Mouse (Mus musculus) kidney, adult 2 months (tissue): ENCODE measurements around the gene Dab1. TPM values are rescaled to one million over a fixed set of nuclear protein-coding genes. Genes with fewer than 3 reads are reported as not detected.

ENCODE experiments used
- DNase-seq: peaks from one replicate; pipeline ENCODE4 v3.0.0; 2021
- H3K27ac ChIP-seq: fragments of 200-500 bp; 2 replicates; pipeline ENCODE4 v1.5.1; 2012; ENCODE audit warnings: low read depth, low read length, control low read depth, inconsistent platforms; ENCODE audit not compliant: insufficient read depth
- H3K27me3 ChIP-seq: fragments of 200-500 bp; replicated peaks from 2 replicates; pipeline ENCODE4 v1.6.1; 2012; ENCODE audit warnings: mild to moderate bottlenecking, moderate library complexity, low read length, inconsistent platforms; ENCODE audit not compliant: control insufficient read depth, insufficient read depth
- H3K36me3 ChIP-seq: fragments of 200-500 bp; 2 replicates; pipeline ENCODE4 v1.6.1; 2012; ENCODE audit warnings: mild to moderate bottlenecking, moderate library complexity, low read length, inconsistent platforms; ENCODE audit not compliant: control insufficient read depth, insufficient read depth
- H3K4me1 ChIP-seq: fragments of 200-500 bp; 2 replicates; pipeline ENCODE4 v1.6.1; 2011; ENCODE audit warnings: low read length; ENCODE audit not compliant: control insufficient read depth, insufficient read depth
- H3K4me3 ChIP-seq: fragments of 200-500 bp; 2 replicates; pipeline ENCODE4 v1.5.1; 2011; ENCODE audit warnings: mild to moderate bottlenecking, low read depth, low read length, control low read depth; ENCODE audit not compliant: insufficient read depth
- CTCF ChIP-seq: fragments of 200-500 bp; conservative IDR thresholded peaks from 2 replicates; pipeline ENCODE4 v1.5.1; 2011; ENCODE audit warnings: low read depth, mild to moderate bottlenecking, control low read depth, low read length, moderate library complexity, mixed read lengths; ENCODE audit not compliant: insufficient read depth, insufficient read length
- POLR2A ChIP-seq: fragments of 200-500 bp; IDR thresholded peaks from one replicate; pipeline ENCODE4 v1.6.1; 2011; ENCODE audit warnings: low read depth, low read length, control low read depth
- WGBS: fragments of 180-500 bp; shearing (Covaris S2); methylation state at CpG from one replicate; pipeline ENCODE4 v1.1.7; 2018; 5-methylcytosine and 5-hydroxymethylcytosine counted together
- polyA plus RNA-seq: library from polyadenylated mRNA; depleted of rRNA; stranded (reverse); fragments of >200 nt; gene quantifications from 2 replicates; pipeline ENCODE4 v1.2.3, GENCODE M21; 2012

The Dab1 gene
- polyA plus RNA-seq, 1 experiment, result 3.3 TPM

- Histone ChIP-seq H3K4me3 (no peak overlapping the region), H3K36me3 (no peaks in the 10 kb centered on the region), H3K27me3 (no peaks in the 10 kb centered on the region), H3K4me1 (no peaks in the 10 kb centered on the region), H3K27ac (no peak overlapping the region)
- DNase-seq, result no peak
- WGBS, result 94% methylated on average over 1 of the region's 1 CpGs
- TF ChIP-seq POLR2A, result no peak
- TF ChIP-seq CTCF, result no peak
Measured at GRCm38 (mm10) chr4:104497221-104497620, 878.1 kb downstream of the Dab1 start.

GRCm38 (mm10) chr4:104500112-104500511 lies 881.0 kb downstream of the Dab1 start:
- DNase-seq, result no peak
- no peak for TF ChIP-seq CTCF
- TF ChIP-seq POLR2A, result no peak
- H3K4me3 ChIP-seq, result no peak overlapping the region
- no peaks in the 10 kb centered on the region for H3K36me3 ChIP-seq
- no peaks in the 10 kb centered on the region for H3K27me3 ChIP-seq
- H3K27ac ChIP-seq, result no peak overlapping the region
- H3K4me1 ChIP-seq, result no peaks in the 10 kb centered on the region
- 96% methylated on average over 2 of the region's 2 CpGs for WGBS

- WGBS, result 65% methylated on average over 4 of the region's 4 CpGs
- no peaks in the 10 kb centered on the region for H3K27me3 ChIP-seq
- DNase-seq, result no peak
Measured at GRCm38 (mm10) chr4:104500646-104501045, 881.5 kb downstream of the Dab1 start.

GRCm38 (mm10) chr4:104501245-104501644 lies 882.1 kb downstream of the Dab1 start:
- no peak for DNase-seq
- Histone ChIP-seq H3K36me3 (no peaks in the 10 kb centered on the region), H3K4me1 (no peaks in the 10 kb centered on the region), H3K27me3 (no peaks in the 10 kb centered on the region), H3K27ac (no peak overlapping the region), H3K4me3 (no peak overlapping the region)
- WGBS, result 68% methylated on average over 4 of the region's 4 CpGs
- TF ChIP-seq POLR2A (no peak), CTCF (no peak)

More at GRCm38 (mm10) chr4:104500646-104501045, 881.5 kb downstream of the Dab1 start:
- Histone ChIP-seq H3K27ac (no peak overlapping the region), H3K36me3 (no peaks in the 10 kb centered on the region), H3K4me3 (no peak overlapping the region), H3K4me1 (no peaks in the 10 kb centered on the region)
- TF ChIP-seq POLR2A, result no peak
- no peak for TF ChIP-seq CTCF

DNA sequence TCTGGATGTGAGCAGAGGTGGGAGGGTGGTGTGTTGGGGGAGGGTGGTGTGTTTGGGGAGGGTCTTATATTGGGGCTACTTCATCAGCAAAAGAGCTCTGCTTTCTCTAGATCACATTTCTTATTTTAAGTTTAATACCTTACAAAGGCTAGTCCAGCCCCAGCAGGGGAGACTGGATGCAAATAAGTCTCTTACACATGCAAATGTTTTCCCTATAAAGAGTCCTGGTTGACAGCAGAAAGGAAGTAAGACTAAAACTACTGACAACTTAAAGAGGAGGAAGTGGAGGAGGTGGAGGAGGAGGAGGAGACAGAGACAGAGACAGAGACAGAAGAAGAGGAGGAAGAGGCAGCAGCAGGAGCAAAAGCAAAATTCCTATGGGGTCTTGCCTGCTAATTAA lies 885.8 kb downstream of the Dab1 start:
- TF ChIP-seq POLR2A (no peak), CTCF (no peak)
- DNase-seq, result no peak
- Histone ChIP-seq H3K4me3 (no peak overlapping the region), H3K27me3 (no peaks in the 10 kb centered on the region), H3K36me3 (no peaks in the 10 kb centered on the region), H3K4me1 (no peaks in the 10 kb centered on the region), H3K27ac (no peak overlapping the region)

- Histone ChIP-seq H3K27ac (no peak overlapping the region), H3K36me3 (no peaks in the 10 kb centered on the region), H3K4me3 (no peak overlapping the region), H3K27me3 (no peaks in the 10 kb centered on the region), H3K4me1 (no peaks in the 10 kb centered on the region)
- DNase-seq, result no peak
- TF ChIP-seq POLR2A (no peak), CTCF (no peak)
- 57% methylated on average over 5 of the region's 5 CpGs for WGBS
Measured at GRCm38 (mm10) chr4:104509230-104509985, 890.2 kb downstream of the Dab1 start.

GRCm38 (mm10) chr4:104511855-104512254 lies 892.7 kb downstream of the Dab1 start:
- no peaks in the 10 kb centered on the region for H3K4me1 ChIP-seq
- H3K36me3 ChIP-seq, result no peaks in the 10 kb centered on the region
- TF ChIP-seq CTCF (no peak), POLR2A (no peak)
- 66% methylated on average over 6 of the region's 6 CpGs for WGBS
- no peak overlapping the region for H3K27ac ChIP-seq
- no peak overlapping the region for H3K4me3 ChIP-seq
- H3K27me3 ChIP-seq, result no peaks in the 10 kb centered on the region
- no peak for DNase-seq
